Mouse (Mus musculus) hindbrain, embryonic 14.5 days (tissue): ENCODE measurements around the gene Pspn. TPM values are rescaled to one million over a fixed set of nuclear protein-coding genes. Genes with fewer than 3 reads are reported as not detected.
A peak's percentile ranks its signal among the peaks of the same experiment; 100 is the strongest.

Experiments used
- ATAC-seq: fragments of 200-750 bp; cut with Nextera tagmentation; 2 replicates; pipeline ENCODE4 v1.8.0; 2017; ENCODE audit warnings: moderate number of reproducible peaks, mild to moderate bottlenecking, moderate TSS enrichment, moderate library complexity; ENCODE audit not compliant: low FRiP score
- DNase-seq: peaks from one replicate; pipeline ENCODE4 v3.0.0-alpha.2; 2015; ENCODE audit warnings: low spot score
- H3K27ac ChIP-seq: fragments of 300-500 bp; sonication (generic); 2 replicates; pipeline ENCODE4 v1.5.1; 2014; ENCODE audit warnings: mild to moderate bottlenecking, moderate library complexity
- H3K27me3 ChIP-seq: fragments of 300-500 bp; sonication (generic); 2 replicates; pipeline ENCODE4 v1.6.1; 2014; ENCODE audit warnings: mild to moderate bottlenecking, low read length, mixed read lengths; ENCODE audit not compliant: control insufficient read depth, insufficient read depth
- H3K36me3 ChIP-seq: fragments of 300-500 bp; sonication (generic); replicated peaks from 2 replicates; pipeline ENCODE4 v1.6.1; 2014; ENCODE audit not compliant: control insufficient read depth, insufficient read depth
- H3K4me1 ChIP-seq: fragments of 300-500 bp; sonication (generic); replicated peaks from 2 replicates; pipeline ENCODE4 v1.6.1; 2014; ENCODE audit warnings: antibody characterized with exemption, low read length, mixed read lengths; ENCODE audit not compliant: control insufficient read depth, insufficient read depth
- H3K4me2 ChIP-seq: fragments of 300-500 bp; sonication (generic); replicated peaks from 2 replicates; pipeline ENCODE4 v1.6.1; 2014; ENCODE audit warnings: mild to moderate bottlenecking, moderate library complexity
- H3K4me3 ChIP-seq: fragments of 300-500 bp; sonication (generic); replicated peaks from 2 replicates; pipeline ENCODE4 v1.5.1; 2014; ENCODE audit warnings: mild to moderate bottlenecking, low read length
- H3K9ac ChIP-seq: fragments of 300-500 bp; sonication (generic); 2 replicates; pipeline ENCODE4 v1.6.1; 2014
- H3K9me3 ChIP-seq: fragments of 300-500 bp; sonication (generic); 2 replicates; pipeline ENCODE4 v1.6.1; 2016; ENCODE audit warnings: low read length; ENCODE audit not compliant: control insufficient read depth
- WGBS: fragments of 180-500 bp; shearing (Covaris S2); extraction: QIAGEN DNeasy Blood & Tissue Kit; methylation state at CpG from one replicate; pipeline ENCODE4 v1.1.7; 2014; 5-methylcytosine and 5-hydroxymethylcytosine counted together
- polyA plus RNA-seq: library from polyadenylated mRNA; unstranded; fragments of >200 nt; fragmentation: Nextera tagmentation; extraction: Ambion mirVana; gene quantifications from 2 replicates; pipeline ENCODE4 v1.2.1, GENCODE M21; 2014

Gene Pspn
- polyA plus RNA-seq, 1 experiment from 2014 or later: 0.47 TPM

- H3K4me1 ChIP-seq: peaks cover 8% of the 10 kb centered on the region; the same call in 1 of the 2 replicates
- no peaks in the 10 kb centered on the region for H3K27me3 ChIP-seq
- peaks cover 68% of the 10 kb centered on the region for H3K36me3 ChIP-seq
- no peak for DNase-seq
- H3K4me2 ChIP-seq: no peak overlapping the region
- no peaks in the 10 kb centered on the region for H3K9me3 ChIP-seq
- no peak overlapping the region for H3K4me3 ChIP-seq
- 95% methylated on average over 9 of the region's 9 CpGs for WGBS
- H3K9ac ChIP-seq: no peak overlapping the region
- no peak overlapping the region for H3K27ac ChIP-seq
- ATAC-seq: no peak
Observed at GRCm38 (mm10) chr17:56999414-56999813, 404 bp downstream of the Pspn start.

- H3K36me3 ChIP-seq: peaks cover 69% of the 10 kb centered on the region
- peak within 1 kb of the TSS; percentile 83 for H3K27ac ChIP-seq
- WGBS: under 1% methylated on average over 38 of the region's 38 CpGs
Observed at GRCm38 (mm10) chr17:56997029-56997667, 2.7 kb downstream of the Pspn start, which contains the start of gene Alkbh7. Alkbh7 (plus strand) TSS chr17:56997339.

DNA sequence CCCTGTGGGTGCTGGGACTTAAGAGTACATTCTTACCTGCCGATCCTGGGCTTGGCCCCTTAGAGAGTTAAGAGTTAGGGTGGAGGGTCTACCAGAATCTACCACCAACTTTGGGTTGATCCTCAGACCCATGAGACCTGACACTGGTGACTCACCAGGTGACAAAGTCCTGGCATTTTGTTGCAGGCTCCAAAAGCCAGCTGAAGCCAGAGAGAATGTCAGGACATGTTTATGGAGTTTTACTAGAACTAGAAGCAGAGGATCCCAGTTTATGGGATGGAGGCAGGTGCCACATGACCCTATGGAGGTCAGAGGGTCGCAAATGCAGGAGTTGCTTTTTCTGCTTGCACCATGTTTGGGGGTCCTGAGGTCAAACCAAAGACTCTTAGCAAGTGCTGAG is 3.3 kb downstream of the Pspn start:
- peaks cover 64% of the 10 kb centered on the region for H3K36me3 ChIP-seq

More at GRCm38 (mm10) chr17:56997029-56997667, 2.7 kb downstream of the Pspn start, which contains the start of gene Alkbh7:
- Histone ChIP-seq H3K4me3 (peak within 1 kb of the TSS; percentile 78), H3K9me3 (no peaks in the 10 kb centered on the region), H3K4me1 (peaks cover 8% of the 10 kb centered on the region; the same call in 1 of the 2 replicates), H3K27me3 (no peaks in the 10 kb centered on the region), H3K4me2 (peak within 1 kb of the TSS; percentile 70), H3K9ac (peak within 1 kb of the TSS; percentile 78)
- DNase-seq: peak; percentile 88
- ATAC-seq: peak; percentile 97

DNA sequence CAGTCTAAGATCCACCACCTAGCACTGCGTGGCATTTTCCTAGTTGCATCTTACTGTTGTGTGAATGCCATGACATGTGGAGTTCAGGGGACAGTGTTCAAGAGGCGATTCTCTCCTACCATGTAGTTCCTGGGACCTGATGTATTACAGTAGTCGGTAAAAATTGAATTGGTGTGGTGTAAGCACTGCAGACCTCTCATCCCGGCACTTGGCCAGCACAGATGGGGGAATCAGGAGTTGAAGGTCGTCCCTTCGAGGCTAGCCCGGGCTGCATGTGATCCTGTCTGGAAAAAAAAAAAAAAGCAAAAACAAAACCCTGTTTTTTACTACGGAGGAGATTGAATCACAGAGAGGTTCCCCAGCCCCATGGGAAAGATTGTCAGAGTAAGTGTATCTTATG is 4.8 kb downstream of the Pspn start:
- H3K27ac ChIP-seq: no peak overlapping the region
- H3K4me3 ChIP-seq: no peak overlapping the region
- H3K36me3 ChIP-seq: peaks cover 49% of the 10 kb centered on the region
- H3K4me1 ChIP-seq: peaks cover 18% of the 10 kb centered on the region
- no peaks in the 10 kb centered on the region for H3K9me3 ChIP-seq
- WGBS: 96% methylated on average over 8 of the region's 8 CpGs
- ATAC-seq (no peak), DNase-seq (no peak)
- H3K4me2 ChIP-seq: no peak overlapping the region
- H3K9ac ChIP-seq: no peak overlapping the region
- no peaks in the 10 kb centered on the region for H3K27me3 ChIP-seq

More for the DNA sequence above, 3.3 kb downstream of the Pspn start:
- no peak for ATAC-seq
- Histone ChIP-seq H3K9ac (no peak overlapping the region), H3K27ac (no peak overlapping the region), H3K9me3 (no peaks in the 10 kb centered on the region), H3K4me3 (no peak overlapping the region), H3K27me3 (no peaks in the 10 kb centered on the region), H3K4me2 (peak overlapping the region; percentile 70; the same call in 1 of the 2 replicates), H3K4me1 (peaks cover 11% of the 10 kb centered on the region; the same call in 1 of the 2 replicates)
- WGBS: 70% methylated on average over 2 of the region's 2 CpGs
- DNase-seq: no peak

- Histone ChIP-seq H3K27ac (no peak overlapping the region), H3K4me1 (peaks cover 10% of the 10 kb centered on the region), H3K27me3 (no peaks in the 10 kb centered on the region), H3K9ac (peak overlapping the region; percentile 80), H3K9me3 (no peaks in the 10 kb centered on the region), H3K4me2 (peak overlapping the region; percentile 66), H3K36me3 (peaks cover 39% of the 10 kb centered on the region), H3K4me3 (peak overlapping the region; percentile 78)
- ATAC-seq (no peak), DNase-seq (no peak)
- WGBS: 72% methylated on average over 2 of the region's 2 CpGs
Observed at GRCm38 (mm10) chr17:56990966-56991365, 8.9 kb downstream of the Pspn start.

DNA sequence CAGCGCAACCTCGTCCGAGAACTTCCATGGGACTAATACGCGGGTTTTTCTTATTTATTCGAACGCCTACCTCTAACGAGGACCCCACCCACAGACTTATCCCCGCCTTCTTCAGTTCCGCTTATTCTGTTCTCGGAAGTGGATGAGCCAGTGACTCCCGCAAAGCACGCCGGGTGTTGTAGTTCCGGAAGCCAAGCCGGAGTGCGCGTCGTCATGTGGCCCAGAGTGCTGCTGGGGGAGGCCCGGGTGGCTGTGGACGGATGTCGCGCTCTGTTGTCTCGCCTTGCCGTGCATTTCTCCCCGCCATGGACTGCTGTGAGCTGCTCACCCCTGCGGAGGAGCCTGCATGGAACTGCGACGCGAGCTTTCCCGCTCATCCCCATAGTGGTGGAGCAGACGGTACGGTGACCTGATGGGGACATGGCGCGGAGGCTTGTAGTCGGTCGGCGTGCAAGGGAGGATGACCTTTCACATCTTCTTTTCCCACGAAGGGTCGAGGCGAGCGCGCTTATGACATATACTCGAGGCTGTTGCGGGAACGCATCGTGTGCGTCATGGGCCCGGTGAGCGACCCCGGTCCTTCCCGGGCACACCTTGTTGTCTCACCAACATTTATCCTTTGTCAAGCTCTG is 9.6 kb downstream of the Pspn start, which contains the start of gene Clpp:
Gene Clpp, plus strand, starts transcription at position 191 of the 632 bp plus-strand sequence.
- ATAC-seq (peak; percentile 97), DNase-seq (peak; percentile 96)
- Histone ChIP-seq H3K36me3 (peaks cover 31% of the 10 kb centered on the region), H3K4me1 (peaks cover 10% of the 10 kb centered on the region), H3K27me3 (no peaks in the 10 kb centered on the region), H3K4me3 (peak within 1 kb of the TSS; percentile 78), H3K27ac (peak within 1 kb of the TSS; percentile 79), H3K9ac (peak within 1 kb of the TSS; percentile 80), H3K4me2 (peak within 1 kb of the TSS; percentile 66), H3K9me3 (no peaks in the 10 kb centered on the region)
- under 1% methylated on average over 52 of the region's 52 CpGs for WGBS

- Histone ChIP-seq H3K4me1 (peaks cover 10% of the 10 kb centered on the region), H3K9me3 (no peaks in the 10 kb centered on the region), H3K4me3 (peak overlapping the region; percentile 78), H3K36me3 (peaks cover 25% of the 10 kb centered on the region), H3K9ac (peak overlapping the region; percentile 80), H3K27me3 (no peaks in the 10 kb centered on the region), H3K4me2 (peak overlapping the region; percentile 66), H3K27ac (peak overlapping the region; percentile 79)
- DNase-seq (peak; percentile 83), ATAC-seq (peak; percentile 92)
- WGBS: 4% methylated on average over 25 of the region's 25 CpGs
Observed at GRCm38 (mm10) chr17:56989467-56990114, 10.2 kb downstream of the Pspn start.

DNA sequence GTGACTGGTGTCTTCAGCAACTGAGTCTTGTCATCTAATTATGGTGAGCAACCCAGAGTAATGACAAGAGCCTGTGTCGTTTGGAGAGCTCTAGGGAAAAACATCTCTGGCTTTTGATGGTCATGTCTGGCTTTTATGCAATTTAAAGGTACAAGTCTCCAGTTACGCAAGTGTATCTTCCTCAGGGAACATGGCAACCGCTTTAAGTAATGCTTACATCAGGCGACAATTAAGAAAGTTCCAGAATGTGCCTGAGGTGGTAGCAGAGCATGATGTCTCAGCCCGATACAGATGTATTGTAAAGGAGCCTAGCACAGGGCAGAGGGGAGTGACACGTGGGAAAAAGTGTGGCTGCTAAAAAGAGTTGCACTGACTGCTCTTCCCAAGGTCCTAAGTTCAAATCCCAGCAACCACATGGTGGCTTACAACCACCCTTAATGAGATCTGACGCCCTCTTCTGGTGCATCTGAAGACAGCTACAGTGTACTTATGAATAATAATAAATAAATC is 10.8 kb downstream of the Pspn start:
- peaks cover 10% of the 10 kb centered on the region for H3K4me1 ChIP-seq
- H3K9me3 ChIP-seq: no peaks in the 10 kb centered on the region
- ATAC-seq (no peak), DNase-seq (no peak)
- H3K27ac ChIP-seq: peak overlapping the region; percentile 79
- peak overlapping the region; percentile 78 for H3K4me3 ChIP-seq
- H3K36me3 ChIP-seq: peaks cover 19% of the 10 kb centered on the region
- H3K27me3 ChIP-seq: no peaks in the 10 kb centered on the region
- WGBS: 69% methylated on average over 7 of the region's 7 CpGs
- peak overlapping the region; percentile 66 for H3K4me2 ChIP-seq
- H3K9ac ChIP-seq: peak overlapping the region; percentile 80

GRCm38 (mm10) chr17:56988441-56988840 is 11.4 kb downstream of the Pspn start:
- 85% methylated on average over 7 of the region's 7 CpGs for WGBS
- ATAC-seq (no peak), DNase-seq (no peak)

More at GRCm38 (mm10) chr17:56988441-56988840, 11.4 kb downstream of the Pspn start:
- no peak overlapping the region for H3K4me2 ChIP-seq
- no peak overlapping the region for H3K9ac ChIP-seq
- peaks cover 10% of the 10 kb centered on the region for H3K4me1 ChIP-seq
- H3K27ac ChIP-seq: no peak overlapping the region
- no peak overlapping the region for H3K4me3 ChIP-seq
- H3K36me3 ChIP-seq: peaks cover 13% of the 10 kb centered on the region
- no peaks in the 10 kb centered on the region for H3K9me3 ChIP-seq
- no peaks in the 10 kb centered on the region for H3K27me3 ChIP-seq
